Mouse (Mus musculus): ENCODE results near the gene Dusp27.

DNA sequence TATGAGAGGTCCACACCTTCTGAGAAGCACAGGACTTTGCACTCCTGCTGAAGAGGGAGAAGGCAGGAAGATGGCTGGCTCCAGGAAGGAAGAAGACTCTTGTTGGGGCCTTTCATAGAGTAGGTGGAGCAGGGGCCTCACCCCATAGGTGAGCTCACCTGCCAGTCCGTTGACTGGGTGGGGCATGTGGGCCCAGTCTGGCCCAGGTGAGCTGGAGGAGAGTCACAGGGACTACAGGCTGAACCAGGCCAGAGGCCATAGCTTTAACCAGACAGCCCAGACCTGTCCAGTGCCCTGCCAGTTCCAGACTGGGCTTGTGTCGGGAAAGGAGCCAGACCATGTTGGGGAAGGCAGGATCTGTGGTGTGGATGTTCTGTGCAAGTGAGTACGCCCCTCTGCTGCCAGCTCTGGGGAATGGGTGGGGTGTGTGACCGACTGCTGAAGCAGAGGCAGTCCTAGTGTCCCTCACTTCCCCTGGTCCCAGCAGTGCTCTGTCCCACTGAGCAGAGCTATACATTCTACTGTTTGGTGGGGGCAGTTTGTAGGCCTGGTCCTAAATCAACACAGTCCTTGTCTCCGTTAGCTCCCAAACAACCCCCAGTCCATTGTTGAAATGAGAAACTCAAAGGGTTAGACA lies 2.6 kb upstream of the Dusp27 start, which contains the start of gene Gpa33:
- TF ChIP-seq EP300 (optimal IDR thresholded peaks at IDR 0.05), result no peak
- TF ChIP-seq CTCF (IDR thresholded peaks at IDR 0.05; ENCODE audit: low read depth), result no peak

All from stomach, postnatal 0 days (tissue).